Mouse (Mus musculus): ENCODE results near the gene Trim52. TPM values are rescaled to one million over a fixed set of nuclear protein-coding genes. Genes with fewer than 3 reads are reported as not detected.

Trim52 gene
- polyA plus RNA-seq, 1 experiment: not detected

GRCm38 (mm10) chr14:106176879-106177278 lies 70.9 kb downstream of the Trim52 start:
- Histone ChIP-seq H3K4me3 (ENCODE audit: low read depth, low read length) (no peak overlapping the region), H3K36me3 (ENCODE audit: control insufficient read depth, insufficient read depth, low read length) (no peaks in the 10 kb centered on the region), H3K4me1 (ENCODE audit: control insufficient read depth, insufficient read depth, insufficient read length, low read length) (no peaks in the 10 kb centered on the region), H3K27me3 (ENCODE audit: control insufficient read depth, insufficient read depth, low read length) (no peaks in the 10 kb centered on the region), H3K27ac (ENCODE audit: insufficient read depth, low read depth, low read length) (no peak overlapping the region)
- TF ChIP-seq POLR2A (IDR thresholded peaks at IDR 0.05; ENCODE audit: low read depth, low read length) (no peak), CTCF (IDR thresholded peaks at IDR 0.05; ENCODE audit: extremely low read depth, insufficient read length, insufficient replicate concordance, low read depth, low read length) (no peak)
- WGBS: 83% methylated on average over 5 of the region's 5 CpGs

GRCm38 (mm10) chr14:106178245-106178644 lies 72.2 kb downstream of the Trim52 start:
- no peak for TF ChIP-seq POLR2A (IDR thresholded peaks at IDR 0.05; ENCODE audit: low read depth, low read length)
- H3K4me1 ChIP-seq (ENCODE audit: control insufficient read depth, insufficient read depth, insufficient read length, low read length): no peaks in the 10 kb centered on the region
- 34% methylated on average over 4 of the region's 4 CpGs for WGBS

GRCm38 (mm10) chr14:106179102-106179727 lies 73.2 kb downstream of the Trim52 start:
- no peak for TF ChIP-seq POLR2A (IDR thresholded peaks at IDR 0.05; ENCODE audit: low read depth, low read length)
- TF ChIP-seq CTCF (IDR thresholded peaks at IDR 0.05; ENCODE audit: extremely low read depth, insufficient read length, insufficient replicate concordance, low read depth, low read length): no peak
- H3K27me3 ChIP-seq (ENCODE audit: control insufficient read depth, insufficient read depth, low read length): no peaks in the 10 kb centered on the region
- no peak overlapping the region for H3K27ac ChIP-seq (ENCODE audit: insufficient read depth, low read depth, low read length)
- no peaks in the 10 kb centered on the region for H3K36me3 ChIP-seq (ENCODE audit: control insufficient read depth, insufficient read depth, low read length)
- H3K4me3 ChIP-seq (ENCODE audit: low read depth, low read length): no peak overlapping the region
- 61% methylated on average over 8 of the region's 8 CpGs for WGBS
- H3K4me1 ChIP-seq (ENCODE audit: control insufficient read depth, insufficient read depth, insufficient read length, low read length): no peaks in the 10 kb centered on the region

More at GRCm38 (mm10) chr14:106178245-106178644, 72.2 kb downstream of the Trim52 start:
- Histone ChIP-seq H3K27me3 (ENCODE audit: control insufficient read depth, insufficient read depth, low read length) (no peaks in the 10 kb centered on the region), H3K27ac (ENCODE audit: insufficient read depth, low read depth, low read length) (no peak overlapping the region), H3K36me3 (ENCODE audit: control insufficient read depth, insufficient read depth, low read length) (no peaks in the 10 kb centered on the region), H3K4me3 (ENCODE audit: low read depth, low read length) (no peak overlapping the region)

- no peaks in the 10 kb centered on the region for H3K4me1 ChIP-seq (ENCODE audit: control insufficient read depth, insufficient read depth, insufficient read length, low read length)
- no peak overlapping the region for H3K4me3 ChIP-seq (ENCODE audit: low read depth, low read length)
- WGBS: 93% methylated on average over 2 of the region's 2 CpGs
- no peaks in the 10 kb centered on the region for H3K27me3 ChIP-seq (ENCODE audit: control insufficient read depth, insufficient read depth, low read length)
- no peaks in the 10 kb centered on the region for H3K36me3 ChIP-seq (ENCODE audit: control insufficient read depth, insufficient read depth, low read length)
- H3K27ac ChIP-seq (ENCODE audit: insufficient read depth, low read depth, low read length): no peak overlapping the region
- TF ChIP-seq CTCF (IDR thresholded peaks at IDR 0.05; ENCODE audit: extremely low read depth, insufficient read length, insufficient replicate concordance, low read depth, low read length) (no peak), POLR2A (IDR thresholded peaks at IDR 0.05; ENCODE audit: low read depth, low read length) (no peak)
Measured at GRCm38 (mm10) chr14:106179728-106180125, 73.7 kb downstream of the Trim52 start.

- TF ChIP-seq POLR2A (IDR thresholded peaks at IDR 0.05; ENCODE audit: low read depth, low read length) (no peak), CTCF (IDR thresholded peaks at IDR 0.05; ENCODE audit: extremely low read depth, insufficient read length, insufficient replicate concordance, low read depth, low read length) (no peak)
Measured at GRCm38 (mm10) chr14:106180616-106181015, 74.6 kb downstream of the Trim52 start.

GRCm38 (mm10) chr14:106183985-106184384 lies 78.0 kb downstream of the Trim52 start:
- Histone ChIP-seq H3K27me3 (ENCODE audit: control insufficient read depth, insufficient read depth, low read length) (no peaks in the 10 kb centered on the region), H3K4me1 (ENCODE audit: control insufficient read depth, insufficient read depth, insufficient read length, low read length) (no peaks in the 10 kb centered on the region), H3K36me3 (ENCODE audit: control insufficient read depth, insufficient read depth, low read length) (no peaks in the 10 kb centered on the region), H3K27ac (ENCODE audit: insufficient read depth, low read depth, low read length) (no peak overlapping the region), H3K4me3 (ENCODE audit: low read depth, low read length) (no peak overlapping the region)
- WGBS: 83% methylated on average over 3 of the region's 3 CpGs
- TF ChIP-seq CTCF (IDR thresholded peaks at IDR 0.05; ENCODE audit: extremely low read depth, insufficient read length, insufficient replicate concordance, low read depth, low read length): no peak
- TF ChIP-seq POLR2A (IDR thresholded peaks at IDR 0.05; ENCODE audit: low read depth, low read length): no peak

More at GRCm38 (mm10) chr14:106180616-106181015, 74.6 kb downstream of the Trim52 start:
- H3K4me1 ChIP-seq (ENCODE audit: control insufficient read depth, insufficient read depth, insufficient read length, low read length): no peaks in the 10 kb centered on the region
- H3K27me3 ChIP-seq (ENCODE audit: control insufficient read depth, insufficient read depth, low read length): no peaks in the 10 kb centered on the region
- H3K36me3 ChIP-seq (ENCODE audit: control insufficient read depth, insufficient read depth, low read length): no peaks in the 10 kb centered on the region
- no peak overlapping the region for H3K4me3 ChIP-seq (ENCODE audit: low read depth, low read length)
- no peak overlapping the region for H3K27ac ChIP-seq (ENCODE audit: insufficient read depth, low read depth, low read length)

Other genes with a start within 250 kb of the Trim52 start
- gene Spry2, start 209.4 kb upstream of the Trim52 start, polyA plus RNA-seq (2012; rRNA removed): 5.6 and 11.6 TPM in 2 replicates